Mouse (Mus musculus): ENCODE measurements around the gene Exoc4.

DNA sequence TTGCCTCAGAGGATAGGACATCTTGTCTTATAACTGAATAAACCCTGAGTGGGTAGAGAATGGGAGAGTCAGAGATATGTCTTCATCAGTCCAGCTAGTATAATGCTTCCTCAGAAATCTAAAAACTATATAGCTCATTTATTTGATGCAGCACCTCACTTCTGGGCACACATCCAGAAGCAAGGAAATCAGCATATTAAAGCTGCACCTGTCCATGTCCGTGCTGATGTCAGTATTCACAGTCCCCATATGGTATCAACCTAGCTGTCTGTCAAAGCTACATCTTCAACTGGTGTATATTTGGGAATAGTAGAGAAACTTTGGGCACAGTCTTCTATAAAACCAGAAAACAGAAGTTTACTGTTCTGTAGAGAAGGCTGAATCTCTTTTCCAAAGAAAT is 642.0 kb downstream of the Exoc4 start:
- TF ChIP-seq CTCF (IDR thresholded peaks at IDR 0.05; ENCODE audit: low read depth, low read length) = no peak
- TF ChIP-seq TAL1 (conservative IDR thresholded peaks at IDR 0.05; ENCODE audit: low read depth, low read length) = no peak
- no peak for TF ChIP-seq POLR2AphosphoS5 (IDR thresholded peaks at IDR 0.05; ENCODE audit: insufficient replicate concordance, low read depth, low read length)

Measured in G1E (cell line).